Mouse (Mus musculus) embryonic fibroblast, embryonic 13.5 days (primary cell): ENCODE data around the gene Gm3642.
"Not testable (repeated sequence)": the region's sequence is repeated elsewhere in the genome, so short reads cannot be mapped to it uniquely, and the experiment has no call there.

Experiments used
- CTCF ChIP-seq: IDR thresholded peaks from 2 replicates; pipeline ENCODE4 v1.5.1; 2011; ENCODE audit warnings: mild to moderate bottlenecking, control low read depth, low read length, moderate library complexity, borderline replicate concordance; ENCODE audit not compliant: insufficient read depth
- POLR2A ChIP-seq: IDR thresholded peaks from 2 replicates; pipeline ENCODE4 v1.6.1; 2011; ENCODE audit warnings: low read depth, mild to moderate bottlenecking, control low read depth, low read length, moderate library complexity

GRCm38 (mm10) chr14:6889521-6890012 lies 49.5 kb upstream of the Gm3642 start, which contains the start of gene Gm3667:
- TF ChIP-seq POLR2A, CTCF: not testable (repeated sequence)
